Mouse (Mus musculus) left cerebral cortex, adult 11 months (tissue): ENCODE measurements around the gene Pilra.

Experiments used
- DNase-seq: peaks from one replicate; pipeline ENCODE4 v3.0.0; 2022; ENCODE audit warnings: low spot score

Pilra gene

GRCm38 (mm10) chr5:137823455-137824045 lies 12.5 kb downstream of the Pilra start:
- no peak for DNase-seq

DNA sequence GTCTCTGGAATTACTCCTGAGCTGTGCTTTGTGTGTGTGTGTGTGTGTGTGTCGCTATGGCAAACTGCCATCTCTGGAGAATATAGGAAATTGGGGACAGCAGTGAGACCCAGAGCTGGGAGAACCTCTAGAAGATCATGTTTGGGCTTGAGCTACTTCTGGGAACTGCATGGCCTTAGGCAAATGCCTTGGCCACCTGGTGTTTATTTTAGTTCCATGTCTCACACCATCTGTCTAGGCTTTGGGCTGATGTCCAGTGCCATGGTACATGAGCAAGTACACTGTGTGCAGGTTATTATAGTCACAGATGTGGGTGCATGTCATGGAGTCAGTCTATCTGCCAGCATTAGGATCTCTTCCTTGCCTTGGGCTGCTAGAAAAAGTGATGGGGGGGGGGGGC lies 13.5 kb downstream of the Pilra start:
- DNase-seq, result no peak

- DNase-seq, result no peak
These were observed 14.0 kb downstream of the Pilra start for GRCm38 (mm10) chr5:137822126-137822525.

DNA sequence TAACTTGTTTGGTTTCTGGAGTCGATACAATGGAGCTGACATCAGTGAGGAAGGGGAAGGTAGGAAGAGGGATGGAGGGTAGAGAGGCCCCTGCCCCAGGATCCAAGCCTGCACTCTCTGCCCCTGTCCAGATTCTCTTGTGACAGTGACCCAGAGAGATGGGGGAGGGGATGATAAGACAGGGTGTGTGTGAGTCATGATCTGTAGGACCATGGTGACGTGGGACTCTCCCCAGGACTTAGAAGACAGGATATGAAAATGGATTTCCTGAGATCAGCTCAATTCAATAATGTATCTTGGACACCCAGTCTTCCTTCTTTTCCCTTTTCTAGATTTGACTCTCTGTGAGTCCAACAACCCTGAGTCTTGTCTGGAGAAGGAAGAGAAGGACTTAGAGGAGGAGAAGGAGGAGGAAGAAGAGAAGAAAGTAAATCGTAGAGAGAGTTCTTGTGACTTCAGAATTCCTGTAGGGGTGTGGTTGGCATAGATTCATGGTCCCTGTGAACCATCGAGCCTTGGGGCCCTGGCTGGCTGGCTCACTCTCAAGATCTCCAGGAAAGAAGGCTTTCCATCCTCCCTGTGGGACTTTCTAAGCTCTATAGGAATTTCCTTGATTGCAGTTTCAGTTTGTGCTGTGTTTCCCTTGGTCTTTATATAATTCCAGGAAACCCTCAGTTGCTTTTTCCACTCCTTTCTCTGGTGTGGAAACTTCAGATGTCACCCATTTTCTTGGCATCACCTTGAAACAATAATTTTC lies 18.4 kb downstream of the Pilra start:
- DNase-seq, result no peak

DNA sequence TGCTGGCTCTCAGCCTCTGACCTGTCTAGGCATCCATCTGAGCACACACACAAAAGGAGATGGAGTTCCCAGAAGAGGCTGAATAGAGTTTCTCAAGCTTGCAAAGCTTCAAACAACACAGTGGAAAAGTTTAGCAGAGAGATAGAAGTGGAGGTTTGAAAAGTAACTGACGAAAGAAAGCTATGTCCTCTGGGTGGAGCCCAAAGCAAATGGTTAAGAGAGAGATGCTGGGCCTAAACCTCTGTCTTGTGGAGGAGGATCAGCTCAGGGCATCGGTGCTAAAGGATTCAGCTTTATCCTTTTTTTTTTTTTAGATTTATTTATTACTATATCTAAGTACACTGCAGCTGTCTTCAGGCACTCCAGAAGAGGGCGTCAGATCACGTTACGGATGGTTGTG lies 27.8 kb downstream of the Pilra start:
- DNase-seq, result no peak

DNA sequence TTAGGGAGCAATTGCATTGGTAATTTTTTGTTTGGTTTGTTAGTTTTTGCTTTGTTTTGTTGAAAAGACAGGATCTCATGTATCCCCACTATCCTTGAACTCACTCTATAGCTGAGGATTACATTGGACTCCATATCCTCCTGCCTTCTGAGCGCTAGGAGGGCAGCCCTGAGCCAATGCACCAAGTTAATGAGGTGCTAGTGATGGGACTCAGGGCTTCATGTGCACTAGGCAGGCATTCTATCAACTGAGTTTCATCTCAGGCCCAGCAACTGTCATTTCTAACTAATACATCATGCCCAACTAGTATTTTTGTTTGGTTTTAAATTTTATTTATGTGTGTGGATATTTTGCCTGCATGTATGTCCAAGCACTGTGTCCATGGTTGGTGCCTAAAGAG lies 29.9 kb downstream of the Pilra start:
- DNase-seq, result no peak

DNA sequence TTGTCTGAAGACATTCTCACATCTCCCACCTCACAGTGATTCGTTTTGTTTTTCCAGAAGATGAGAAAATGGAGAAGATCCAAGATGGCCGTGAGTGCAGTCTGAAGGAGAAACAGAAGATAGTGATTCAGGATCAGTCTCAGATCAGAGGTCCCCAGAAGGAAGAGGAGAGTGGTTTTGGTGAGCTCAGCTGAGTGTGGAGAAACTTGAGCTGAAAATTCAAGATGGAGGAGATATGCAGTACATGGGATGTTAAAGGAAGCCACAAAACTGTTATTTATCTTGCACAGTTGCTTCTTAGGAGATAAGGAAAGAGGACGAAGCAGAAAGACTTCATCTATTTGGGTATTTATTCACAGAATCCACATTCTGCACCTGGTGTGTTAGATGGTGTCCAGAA lies 35.2 kb downstream of the Pilra start:
- DNase-seq, result no peak

- DNase-seq, result no peak
These were observed 39.5 kb downstream of the Pilra start for GRCm38 (mm10) chr5:137796606-137797005.

DNA sequence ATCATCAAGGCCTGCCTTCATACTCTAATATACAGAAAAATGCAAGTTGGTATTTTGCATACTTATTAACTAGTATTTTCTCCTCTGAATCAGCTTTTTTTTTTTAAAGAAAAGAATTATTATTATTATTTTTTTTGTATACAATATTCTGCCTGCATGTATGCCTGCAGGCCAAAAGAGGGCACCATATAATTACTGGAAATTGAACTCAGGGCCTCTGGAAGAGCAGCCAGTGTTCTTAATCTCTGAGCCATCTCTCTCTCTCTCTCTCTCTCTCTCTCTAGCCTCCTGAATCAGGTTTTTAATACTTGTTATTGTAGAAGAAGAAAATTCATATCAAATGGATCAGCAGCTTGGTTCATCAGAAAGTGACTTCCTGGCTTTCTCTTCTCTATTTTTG lies 44.5 kb downstream of the Pilra start:
- DNase-seq, result no peak

DNA sequence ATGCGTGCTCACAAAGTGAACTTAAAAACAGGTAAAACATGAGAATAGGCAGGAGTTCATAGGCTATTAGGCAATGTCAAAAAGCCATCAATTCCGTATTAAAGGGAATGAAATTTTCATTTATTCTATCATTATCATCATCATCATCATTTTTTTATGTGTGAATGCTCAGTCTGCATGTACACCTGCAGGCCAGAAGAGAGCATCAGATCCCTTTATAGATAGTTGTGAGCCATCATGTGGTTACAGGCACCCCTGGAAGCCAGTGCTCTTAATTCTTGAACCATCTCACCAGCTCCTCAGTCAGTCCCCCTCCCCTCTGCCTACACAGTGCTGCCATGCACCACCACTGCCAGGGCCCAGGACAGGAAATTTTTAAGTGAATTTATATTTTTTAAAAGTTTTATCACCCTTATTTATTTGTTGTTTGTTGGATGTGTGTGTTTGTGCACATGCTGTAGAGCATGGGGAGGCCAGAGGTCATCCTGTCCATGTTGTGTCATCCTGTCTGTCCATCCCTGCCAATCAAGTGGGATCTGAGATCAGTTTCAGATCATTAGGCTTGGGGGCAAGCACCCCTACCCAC lies 47.0 kb downstream of the Pilra start:
- DNase-seq, result no peak

DNA sequence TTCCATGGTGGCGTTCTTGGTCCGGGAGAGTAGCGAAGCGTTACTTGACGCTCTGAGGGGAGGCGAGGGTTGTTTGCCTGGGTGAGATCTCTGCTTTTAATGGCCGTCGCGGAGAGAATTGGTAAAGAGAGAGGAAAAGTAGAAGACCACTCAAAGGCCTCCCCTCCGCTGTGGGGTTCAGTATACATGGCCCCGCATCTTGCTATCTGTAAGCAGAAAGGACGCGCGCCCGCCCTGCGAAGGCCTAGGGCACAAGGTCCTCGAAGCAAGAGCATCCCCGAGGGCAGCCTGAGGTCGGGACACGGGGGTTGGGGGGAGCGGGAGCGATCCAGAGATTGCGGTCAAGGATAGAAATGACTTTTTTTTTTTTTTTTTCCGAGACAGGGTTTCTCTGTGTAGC lies 47.9 kb downstream of the Pilra start:
- DNase-seq, result peak; percentile 49

- DNase-seq, result peak; percentile 92
These were observed 48.7 kb downstream of the Pilra start, which contains the start of the genes Mepce and Zcwpw1 for GRCm38 (mm10) chr5:137787151-137787928. Gene Mepce (minus strand): TSS chr5:137787655. Gene Zcwpw1 (plus strand): TSS chr5:137787798.

DNA sequence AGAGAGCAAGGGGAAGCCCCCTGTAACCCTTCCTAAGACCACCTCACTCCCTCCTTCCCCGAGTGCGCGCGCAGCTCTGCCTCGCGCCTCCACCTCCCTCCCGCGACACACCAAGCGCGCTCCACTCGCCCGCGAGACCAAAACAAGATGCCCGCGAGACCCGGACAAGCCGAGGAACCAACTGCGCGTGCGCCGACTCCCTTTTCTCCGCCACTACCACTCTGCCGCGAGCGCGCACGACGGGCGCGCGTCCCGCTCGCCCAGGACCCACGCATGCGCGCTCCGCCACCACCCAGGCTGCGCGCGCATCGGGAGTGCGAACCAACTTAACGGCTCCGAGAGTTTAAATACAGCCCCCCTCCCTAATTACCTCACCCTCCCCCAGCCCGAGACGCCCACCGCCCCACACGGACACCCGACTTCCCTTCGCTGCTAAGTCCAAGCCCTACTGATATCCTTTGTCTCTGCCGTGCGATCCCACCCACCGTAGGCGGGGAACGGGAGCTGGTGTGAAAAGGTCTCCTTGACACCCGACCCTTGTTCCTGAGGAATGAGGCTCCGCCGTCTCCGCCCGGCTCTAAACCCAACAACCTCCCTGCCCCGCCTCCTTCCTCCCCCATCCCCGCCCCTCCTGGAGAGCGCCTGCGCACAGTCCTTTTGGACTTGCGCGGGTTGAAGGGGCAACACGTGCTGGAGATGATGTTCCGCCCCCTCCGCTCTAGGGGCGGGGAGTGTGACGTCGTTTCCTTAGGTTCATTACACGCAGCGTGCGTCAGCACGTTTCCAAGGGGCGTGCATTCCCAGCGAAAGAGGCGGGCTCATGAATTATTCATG lies 49.8 kb downstream of the Pilra start:
- DNase-seq, result peak; percentile 99

DNA sequence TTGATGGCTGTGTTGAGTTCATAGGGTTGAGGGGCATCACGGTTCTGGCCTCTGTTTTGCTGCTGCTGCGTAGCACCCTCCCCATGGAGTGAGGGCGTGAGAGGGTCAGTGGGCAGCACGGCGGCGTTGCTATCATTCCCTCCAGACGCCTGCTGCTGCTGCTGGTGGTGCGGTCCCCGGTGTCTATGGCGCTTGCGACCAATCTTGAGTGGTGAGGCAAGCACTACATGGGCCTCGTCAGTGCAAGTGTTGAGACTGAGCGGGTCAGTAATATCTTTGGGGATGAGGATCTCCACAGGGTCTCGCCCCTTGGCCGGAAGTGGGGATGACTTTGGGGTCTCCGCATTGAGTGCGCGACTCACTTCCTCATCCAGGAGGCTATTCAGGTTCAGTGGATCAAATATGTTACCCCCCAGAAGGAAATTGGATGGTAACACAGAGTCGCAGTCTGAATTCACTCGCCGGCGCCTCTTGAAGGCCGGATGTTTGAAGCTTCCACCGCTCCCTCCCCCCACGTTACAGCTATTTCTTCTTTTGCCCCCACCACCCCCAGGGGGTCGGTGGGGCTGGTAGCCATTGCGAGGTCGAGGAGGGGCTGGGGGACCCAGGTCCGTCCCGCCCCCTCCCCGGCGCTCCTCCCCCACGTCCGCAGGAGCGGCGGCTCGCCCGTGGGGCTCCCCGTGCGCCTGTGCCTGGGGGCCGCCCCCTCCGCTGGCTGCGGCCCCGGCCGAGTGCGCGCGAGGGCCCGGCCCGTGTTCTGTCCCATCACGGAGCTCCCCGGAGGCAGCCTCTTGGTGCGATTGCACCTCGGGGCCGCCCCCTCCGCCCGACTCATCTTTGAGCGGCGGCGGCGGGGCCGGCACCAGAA lies 50.7 kb downstream of the Pilra start:
- no peak for DNase-seq

DNA sequence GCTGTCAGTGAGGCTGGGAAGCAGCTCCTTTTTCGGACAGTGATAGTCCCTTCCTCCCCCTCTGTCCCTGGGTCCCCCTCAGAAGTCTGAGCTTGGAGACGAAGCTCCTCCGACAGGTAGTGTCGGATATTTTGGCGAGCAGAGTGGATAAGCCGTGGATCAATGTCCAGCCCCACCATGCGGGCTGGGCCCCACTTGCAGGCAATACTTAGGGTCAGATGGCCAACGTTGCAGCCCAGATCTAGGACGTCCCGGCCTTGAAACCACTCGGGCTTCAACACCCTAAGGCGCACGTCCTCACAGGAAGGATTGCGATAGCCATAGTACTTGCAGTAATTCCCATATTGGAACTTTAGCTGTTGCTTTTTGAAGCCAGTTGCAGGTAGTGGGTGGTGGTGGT lies 51.5 kb downstream of the Pilra start:
- no peak for DNase-seq

DNA sequence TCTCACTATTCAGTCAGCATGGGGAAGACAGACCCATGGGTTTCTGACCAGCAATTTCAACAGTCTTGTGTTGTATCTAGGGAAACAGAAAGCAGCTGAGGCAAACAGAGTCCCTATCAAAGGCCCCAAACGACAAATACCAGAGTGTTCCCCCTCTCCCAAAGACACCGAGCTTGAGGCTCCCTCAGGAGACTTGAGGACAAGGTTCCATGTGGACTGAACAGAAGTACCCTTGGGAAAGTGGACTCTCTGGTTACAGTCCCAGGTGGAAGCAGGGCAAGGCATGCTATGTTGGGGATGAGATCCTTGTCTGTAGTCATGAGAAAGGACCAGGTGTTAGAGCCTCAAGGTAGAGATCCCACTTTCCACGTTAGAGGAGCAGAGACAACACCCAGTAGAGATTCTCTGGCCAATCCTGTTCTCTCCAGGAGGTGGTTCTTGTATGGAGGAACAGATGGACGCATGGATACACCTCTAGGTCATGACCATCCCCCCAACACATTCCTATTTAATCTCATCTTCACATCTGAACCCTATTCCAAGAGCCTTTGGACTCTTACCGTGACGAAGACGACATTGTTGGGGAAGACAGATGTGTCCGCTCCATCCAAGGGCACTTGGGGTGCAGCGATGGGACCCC lies 52.1 kb downstream of the Pilra start:
- no peak for DNase-seq

- DNase-seq, result no peak
These were observed 53.1 kb downstream of the Pilra start for GRCm38 (mm10) chr5:137782776-137783522.

DNA sequence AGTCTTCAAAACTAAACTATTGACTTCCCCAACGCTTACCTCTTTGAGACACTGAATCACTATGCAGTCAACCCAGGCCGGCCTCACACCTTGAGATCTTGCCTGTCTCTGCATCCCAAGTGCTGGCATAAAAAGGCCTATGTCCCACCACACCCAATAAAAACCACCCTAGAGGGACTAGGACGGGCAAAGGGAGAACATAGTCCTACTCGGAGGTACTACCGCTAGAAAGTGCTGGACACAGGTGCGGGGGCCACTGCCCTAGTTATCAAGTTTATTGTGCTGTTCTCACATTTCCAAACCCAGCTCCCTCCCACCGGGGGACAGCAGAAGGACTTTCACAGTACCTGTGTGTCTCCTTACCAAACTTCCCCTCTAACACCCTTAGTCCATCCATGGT lies 54.4 kb downstream of the Pilra start:
- no peak for DNase-seq
